Mouse (Mus musculus) C2C12 (cell line): ENCODE results near the gene Kif9. TPM values are rescaled to one million over a fixed set of nuclear protein-coding genes. Genes with fewer than 3 reads are reported as not detected.
A peak's percentile ranks its signal among the peaks of the same experiment; 100 is the strongest.

Experiments used
- H3K27me3 ChIP-seq: one replicate; pipeline ENCODE4 v1.6.1; 2011; ENCODE audit not compliant: control insufficient read depth, insufficient read depth, insufficient read length
- H3K36me3 ChIP-seq: one replicate; pipeline ENCODE4 v1.6.1; 2011; ENCODE audit not compliant: control insufficient read depth, insufficient read depth
- H3K4me3 ChIP-seq: one replicate; pipeline ENCODE4 v1.5.1; 2011; ENCODE audit warnings: mild to moderate bottlenecking, control low read depth; ENCODE audit not compliant: poor library complexity, insufficient read depth, severe bottlenecking
- H3K79me2 ChIP-seq: one replicate; pipeline ENCODE4 v1.6.1; 2011; ENCODE audit not compliant: control insufficient read depth, insufficient read depth
- H3K79me3 ChIP-seq: one replicate; pipeline ENCODE4 v1.6.1; 2011; ENCODE audit warnings: low read depth, control low read depth
- H3ac ChIP-seq: one replicate; pipeline ENCODE3; 2011; ENCODE audit warnings: low read depth; ENCODE audit not compliant: control insufficient read depth, insufficient read length
- CEBPB ChIP-seq: IDR thresholded peaks from one replicate; pipeline ENCODE4 v1.6.1; 2011; ENCODE audit warnings: low read depth, mild to moderate bottlenecking, control low read depth, moderate library complexity
- CTCF ChIP-seq: IDR thresholded peaks from one replicate; pipeline ENCODE4 v1.5.1; 2011; ENCODE audit not compliant: control insufficient read depth, insufficient read depth, insufficient read length
- FOSL1 ChIP-seq: IDR thresholded peaks from one replicate; pipeline ENCODE4 v1.8.0; 2011; ENCODE audit warnings: mild to moderate bottlenecking, low read length; ENCODE audit not compliant: poor library complexity, insufficient read depth, severe bottlenecking
- MAX ChIP-seq: IDR thresholded peaks from one replicate; pipeline ENCODE4 v1.6.1; 2011; ENCODE audit warnings: mild to moderate bottlenecking, control low read depth
- MYOD1 ChIP-seq: IDR thresholded peaks from one replicate; pipeline ENCODE4 v1.6.1; 2011; ENCODE audit warnings: low read depth; ENCODE audit not compliant: control insufficient read depth, insufficient read length
- MYOG ChIP-seq: IDR thresholded peaks from one replicate; pipeline ENCODE4 v1.6.1; 2011; ENCODE audit not compliant: control insufficient read depth, insufficient read length; ENCODE audit errors: extremely low read depth
- USF1 ChIP-seq: IDR thresholded peaks from one replicate; pipeline ENCODE4 v1.6.1; 2011; ENCODE audit warnings: low read depth, mild to moderate bottlenecking, control low read depth, moderate library complexity
- polyA plus RNA-seq: library from polyadenylated mRNA; unstranded; fragments of >200 nt; fragmentation: generic; extraction: Trizol; gene quantifications from one replicate; pipeline ENCODE4 v1.2.1, GENCODE M21; 2012; ENCODE audit warnings: missing spikeins

Gene Kif9
- polyA plus RNA-seq, 1 experiment, result 0.09 TPM

DNA sequence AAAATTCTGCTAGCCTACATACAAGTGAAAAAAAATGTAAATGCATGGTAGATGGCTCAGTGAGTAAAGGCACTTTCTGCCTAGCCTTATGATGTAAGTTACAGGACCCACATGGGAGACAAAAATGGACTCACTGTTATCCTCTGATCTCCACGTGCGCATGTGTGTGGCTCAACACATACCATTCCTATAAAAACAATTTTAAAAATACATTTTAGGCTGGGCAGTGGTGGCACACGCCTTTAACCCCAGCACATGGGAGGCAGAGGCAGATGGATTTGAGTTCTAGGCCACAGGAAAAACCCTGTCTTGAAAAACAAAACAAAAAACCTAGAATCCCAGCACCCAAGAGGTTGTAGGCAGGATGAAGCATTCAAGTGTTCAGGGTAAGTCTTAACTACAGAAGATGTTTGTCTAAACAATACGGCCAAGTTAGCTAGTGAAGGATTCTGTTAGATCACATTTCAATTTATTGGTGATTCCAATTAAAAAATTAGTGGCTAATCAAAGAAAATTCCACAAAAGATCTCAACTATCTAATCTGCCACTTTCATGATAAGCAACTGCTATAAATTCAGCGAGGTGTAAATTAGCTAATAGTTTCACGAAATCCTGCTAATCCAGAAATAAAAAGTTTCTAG is 54.5 kb downstream of the Kif9 start:
- Histone ChIP-seq H3K4me3 (peak overlapping the region; percentile 64), H3ac (no peak overlapping the region), H3K79me3 (peaks cover 34% of the 10 kb centered on the region), H3K27me3 (no peaks in the 10 kb centered on the region), H3K36me3 (peaks cover under 1% of the 10 kb centered on the region), H3K79me2 (peaks cover 39% of the 10 kb centered on the region)
- no peak for TF ChIP-seq MYOD1
- no peak for TF ChIP-seq FOSL1
- no peak for TF ChIP-seq MAX
- no peak for TF ChIP-seq USF1
- no peak for TF ChIP-seq CEBPB
- TF ChIP-seq MYOG, result no peak
- TF ChIP-seq CTCF, result no peak

- H3K36me3 ChIP-seq, result peaks cover 8% of the 10 kb centered on the region
- H3ac ChIP-seq, result peak overlapping the region; percentile 81
- TF ChIP-seq MAX (no peak), CTCF (peak; percentile 94)
- peaks cover 46% of the 10 kb centered on the region for H3K79me2 ChIP-seq
- no peaks in the 10 kb centered on the region for H3K27me3 ChIP-seq
- H3K4me3 ChIP-seq, result peak overlapping the region; percentile 64
- peaks cover 42% of the 10 kb centered on the region for H3K79me3 ChIP-seq
These were observed 55.2 kb downstream of the Kif9 start for GRCm38 (mm10) chr9:110531914-110532489.

- Histone ChIP-seq H3K36me3 (peaks cover 8% of the 10 kb centered on the region), H3ac (peak within 1 kb of the TSS; percentile 81), H3K79me3 (peaks cover 49% of the 10 kb centered on the region), H3K27me3 (no peaks in the 10 kb centered on the region), H3K79me2 (peaks cover 53% of the 10 kb centered on the region), H3K4me3 (peak within 1 kb of the TSS; percentile 64)
- no peak for TF ChIP-seq CEBPB
- TF ChIP-seq FOSL1, result no peak
- no peak for TF ChIP-seq MYOD1
- TF ChIP-seq MAX, result no peak
- TF ChIP-seq MYOG, result no peak
- TF ChIP-seq CTCF, result no peak
- no peak for TF ChIP-seq USF1
These were observed 56.0 kb downstream of the Kif9 start, which contains the start of gene Setd2 for GRCm38 (mm10) chr9:110532538-110533291. Setd2 (plus strand) TSS chr9:110532597.

DNA sequence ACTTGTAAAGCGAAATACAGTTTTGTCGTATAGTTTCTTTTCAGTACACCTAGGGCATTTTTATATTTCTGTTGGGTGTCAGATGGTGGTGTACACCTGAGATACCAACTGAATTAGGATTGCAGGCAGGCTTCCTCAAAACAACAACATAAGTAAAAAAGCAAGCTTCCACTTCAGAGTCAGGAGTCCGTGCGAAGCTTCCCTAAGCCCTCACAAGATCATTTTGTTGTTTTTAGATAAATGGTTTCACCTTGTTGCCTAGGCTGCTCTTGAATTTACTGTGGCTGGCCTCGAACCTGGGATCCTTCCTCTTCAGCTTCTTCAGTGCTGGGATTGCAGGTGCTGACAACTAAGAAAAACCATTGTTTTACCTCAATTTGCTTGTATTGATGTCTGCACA is 56.9 kb downstream of the Kif9 start:
- Histone ChIP-seq H3K36me3 (peaks cover 8% of the 10 kb centered on the region), H3K79me3 (peaks cover 58% of the 10 kb centered on the region), H3K79me2 (peaks cover 62% of the 10 kb centered on the region), H3K4me3 (peak overlapping the region; percentile 64), H3ac (peak overlapping the region; percentile 26), H3K27me3 (no peaks in the 10 kb centered on the region)
- no peak for TF ChIP-seq MYOG
- no peak for TF ChIP-seq CEBPB
- no peak for TF ChIP-seq FOSL1
- no peak for TF ChIP-seq MAX
- TF ChIP-seq CTCF, result no peak
- TF ChIP-seq USF1, result no peak
- no peak for TF ChIP-seq MYOD1

DNA sequence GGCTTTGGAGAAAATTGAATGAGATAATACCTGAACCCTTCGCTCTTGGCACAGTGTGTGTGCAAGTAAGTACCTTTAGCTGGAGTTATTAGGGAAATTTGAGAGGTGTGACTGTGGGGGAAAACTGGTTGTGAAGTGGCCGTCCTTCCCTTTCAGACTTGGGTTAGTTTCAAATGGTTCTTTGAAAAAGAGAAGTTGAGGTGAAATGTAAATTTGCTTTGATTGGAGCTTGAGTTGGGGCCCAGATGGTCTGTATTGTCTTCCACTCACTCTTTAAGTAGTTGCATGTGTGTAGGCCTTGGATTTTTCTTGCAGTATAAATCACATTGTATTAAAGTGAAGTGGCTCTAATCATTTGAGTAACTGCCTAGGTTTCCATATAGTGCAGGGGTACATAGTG is 58.4 kb downstream of the Kif9 start:
- peaks cover 77% of the 10 kb centered on the region for H3K79me2 ChIP-seq
- peaks cover 11% of the 10 kb centered on the region for H3K36me3 ChIP-seq
- no peaks in the 10 kb centered on the region for H3K27me3 ChIP-seq
- TF ChIP-seq CTCF, result no peak
- no peak for TF ChIP-seq MYOD1
- TF ChIP-seq CEBPB, result no peak
- TF ChIP-seq MYOG, result no peak
- TF ChIP-seq FOSL1, result no peak
- TF ChIP-seq MAX, result no peak
- TF ChIP-seq USF1, result no peak
- peaks cover 72% of the 10 kb centered on the region for H3K79me3 ChIP-seq
- no peak overlapping the region for H3K4me3 ChIP-seq
- H3ac ChIP-seq, result no peak overlapping the region

DNA sequence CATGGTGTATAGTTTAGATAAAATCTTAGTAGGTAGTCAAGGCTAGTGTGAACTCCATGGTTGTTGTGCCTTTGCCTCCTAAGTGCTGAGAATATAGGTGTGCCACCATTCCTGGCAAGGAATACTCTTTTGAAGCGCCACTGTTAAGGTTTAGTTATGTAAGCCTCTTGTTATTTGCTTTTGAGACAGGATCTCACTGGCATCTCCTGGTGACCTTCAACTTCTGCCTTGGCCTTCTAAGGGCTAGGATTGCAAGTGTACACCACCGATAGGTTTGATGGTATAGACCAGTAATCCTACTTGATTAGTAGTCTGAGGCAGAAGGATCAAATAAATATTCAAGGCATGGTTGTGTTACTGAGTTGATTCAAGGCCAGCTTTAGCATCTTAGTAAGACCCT is 59.9 kb downstream of the Kif9 start:
- H3K4me3 ChIP-seq, result no peak overlapping the region
- H3ac ChIP-seq, result no peak overlapping the region
- H3K27me3 ChIP-seq, result no peaks in the 10 kb centered on the region
- peaks cover 11% of the 10 kb centered on the region for H3K36me3 ChIP-seq
- H3K79me2 ChIP-seq, result peaks cover 92% of the 10 kb centered on the region
- H3K79me3 ChIP-seq, result peaks cover 87% of the 10 kb centered on the region
- TF ChIP-seq MYOD1 (no peak), FOSL1 (no peak), USF1 (no peak), MAX (no peak), CEBPB (no peak), MYOG (no peak), CTCF (no peak)
